Mouse (Mus musculus): ENCODE results near the gene Slc7a15. TPM values are rescaled to one million over a fixed set of nuclear protein-coding genes. Genes with fewer than 3 reads are reported as not detected.

The Slc7a15 gene
- total and polyA plus RNA-seq, 2 experiments from 2014 or later, result 0.09 TPM; not detected in 1

- Histone ChIP-seq H3K9me3 (ENCODE audit: low read length) (no peaks in the 10 kb centered on the region), H3K9ac (replicated peaks; ENCODE audit: low read length) (no peak overlapping the region), H3K4me3 (ENCODE audit: low read length) (no peak overlapping the region), H3K36me3 (ENCODE audit: insufficient read depth, low read length) (no peaks in the 10 kb centered on the region), H3K4me2 (ENCODE audit: low read depth, low read length) (no peak overlapping the region), H3K27me3 (ENCODE audit: insufficient read depth, low read length) (no peaks in the 10 kb centered on the region), H3K27ac (no peak overlapping the region), H3K4me1 (ENCODE audit: insufficient read depth, low read length) (no peaks in the 10 kb centered on the region)
- DNase-seq (ENCODE audit: low spot score), result no peak
- WGBS, result 97% methylated on average over 4 of the region's 4 CpGs
- no peak for TF ChIP-seq CTCF (IDR thresholded peaks at IDR 0.05; ENCODE audit: low read depth)
- no peak for ATAC-seq
Observed at GRCm38 (mm10) chr12:8635546-8635945, 36.7 kb upstream of the Slc7a15 start.

- Histone ChIP-seq H3K4me3 (ENCODE audit: low read length) (no peak overlapping the region), H3K4me1 (ENCODE audit: insufficient read depth, low read length) (no peaks in the 10 kb centered on the region), H3K4me2 (ENCODE audit: low read depth, low read length) (no peak overlapping the region), H3K9ac (replicated peaks; ENCODE audit: low read length) (no peak overlapping the region), H3K27me3 (ENCODE audit: insufficient read depth, low read length) (no peaks in the 10 kb centered on the region), H3K9me3 (ENCODE audit: low read length) (no peaks in the 10 kb centered on the region), H3K36me3 (ENCODE audit: insufficient read depth, low read length) (no peaks in the 10 kb centered on the region), H3K27ac (no peak overlapping the region)
- ATAC-seq, result no peak
- TF ChIP-seq CTCF (IDR thresholded peaks at IDR 0.05; ENCODE audit: low read depth), result no peak
- 98% methylated on average over 1 of the region's 1 CpGs for WGBS
- no peak for DNase-seq (ENCODE audit: low spot score)
Observed at GRCm38 (mm10) chr12:8634306-8634705, 35.4 kb upstream of the Slc7a15 start.

GRCm38 (mm10) chr12:8632737-8633365 lies 34.0 kb upstream of the Slc7a15 start:
- no peak overlapping the region for H3K4me2 ChIP-seq (ENCODE audit: low read depth, low read length)
- WGBS, result 83% methylated on average over 2 of the region's 2 CpGs
- no peak for TF ChIP-seq CTCF (IDR thresholded peaks at IDR 0.05; ENCODE audit: low read depth)
- H3K27ac ChIP-seq, result no peak overlapping the region
- H3K9ac ChIP-seq (replicated peaks; ENCODE audit: low read length), result no peak overlapping the region
- ATAC-seq (no peak), DNase-seq (ENCODE audit: low spot score) (no peak)
- no peaks in the 10 kb centered on the region for H3K4me1 ChIP-seq (ENCODE audit: insufficient read depth, low read length)
- no peaks in the 10 kb centered on the region for H3K27me3 ChIP-seq (ENCODE audit: insufficient read depth, low read length)
- no peaks in the 10 kb centered on the region for H3K36me3 ChIP-seq (ENCODE audit: insufficient read depth, low read length)
- no peaks in the 10 kb centered on the region for H3K9me3 ChIP-seq (ENCODE audit: low read length)
- H3K4me3 ChIP-seq (ENCODE audit: low read length), result no peak overlapping the region

- no peaks in the 10 kb centered on the region for H3K36me3 ChIP-seq (ENCODE audit: insufficient read depth, low read length)
- DNase-seq (ENCODE audit: low spot score) (no peak), ATAC-seq (no peak)
- no peak overlapping the region for H3K9ac ChIP-seq (replicated peaks; ENCODE audit: low read length)
- no peaks in the 10 kb centered on the region for H3K4me1 ChIP-seq (ENCODE audit: insufficient read depth, low read length)
- no peak overlapping the region for H3K4me2 ChIP-seq (ENCODE audit: low read depth, low read length)
- TF ChIP-seq CTCF (IDR thresholded peaks at IDR 0.05; ENCODE audit: low read depth), result no peak
- 94% methylated on average over 1 of the region's 1 CpGs for WGBS
- no peaks in the 10 kb centered on the region for H3K9me3 ChIP-seq (ENCODE audit: low read length)
- H3K27me3 ChIP-seq (ENCODE audit: insufficient read depth, low read length), result no peaks in the 10 kb centered on the region
- H3K4me3 ChIP-seq (ENCODE audit: low read length), result no peak overlapping the region
- H3K27ac ChIP-seq, result no peak overlapping the region
Observed at GRCm38 (mm10) chr12:8631691-8632090, 32.8 kb upstream of the Slc7a15 start.

GRCm38 (mm10) chr12:8629537-8629936 lies 30.7 kb upstream of the Slc7a15 start:
- DNase-seq (ENCODE audit: low spot score) (no peak), ATAC-seq (no peak)
- TF ChIP-seq CTCF (IDR thresholded peaks at IDR 0.05; ENCODE audit: low read depth), result no peak
- H3K36me3 ChIP-seq (ENCODE audit: insufficient read depth, low read length), result no peaks in the 10 kb centered on the region
- no peaks in the 10 kb centered on the region for H3K9me3 ChIP-seq (ENCODE audit: low read length)
- no peak overlapping the region for H3K27ac ChIP-seq
- no peaks in the 10 kb centered on the region for H3K4me1 ChIP-seq (ENCODE audit: insufficient read depth, low read length)
- WGBS, result 93% methylated on average over 6 of the region's 6 CpGs
- H3K9ac ChIP-seq (replicated peaks; ENCODE audit: low read length), result no peak overlapping the region
- no peak overlapping the region for H3K4me2 ChIP-seq (ENCODE audit: low read depth, low read length)
- no peaks in the 10 kb centered on the region for H3K27me3 ChIP-seq (ENCODE audit: insufficient read depth, low read length)
- no peak overlapping the region for H3K4me3 ChIP-seq (ENCODE audit: low read length)

GRCm38 (mm10) chr12:8620678-8621018 lies 21.8 kb upstream of the Slc7a15 start:
- 71% methylated on average over 5 of the region's 5 CpGs for WGBS
- Histone ChIP-seq H3K4me3 (ENCODE audit: low read length) (no peak overlapping the region), H3K9ac (replicated peaks; ENCODE audit: low read length) (no peak overlapping the region), H3K4me1 (ENCODE audit: insufficient read depth, low read length) (no peaks in the 10 kb centered on the region), H3K9me3 (ENCODE audit: low read length) (no peaks in the 10 kb centered on the region), H3K36me3 (ENCODE audit: insufficient read depth, low read length) (no peaks in the 10 kb centered on the region), H3K27me3 (ENCODE audit: insufficient read depth, low read length) (no peaks in the 10 kb centered on the region), H3K27ac (no peak overlapping the region), H3K4me2 (ENCODE audit: low read depth, low read length) (no peak overlapping the region)
- TF ChIP-seq CTCF (IDR thresholded peaks at IDR 0.05; ENCODE audit: low read depth), result no peak
- ATAC-seq (no peak), DNase-seq (ENCODE audit: low spot score) (no peak)

GRCm38 (mm10) chr12:8619827-8620677 lies 21.2 kb upstream of the Slc7a15 start:
- Histone ChIP-seq H3K9me3 (ENCODE audit: low read length) (no peaks in the 10 kb centered on the region), H3K36me3 (ENCODE audit: insufficient read depth, low read length) (no peaks in the 10 kb centered on the region), H3K9ac (replicated peaks; ENCODE audit: low read length) (no peak overlapping the region), H3K27ac (no peak overlapping the region), H3K4me3 (ENCODE audit: low read length) (no peak overlapping the region), H3K4me1 (ENCODE audit: insufficient read depth, low read length) (no peaks in the 10 kb centered on the region), H3K4me2 (ENCODE audit: low read depth, low read length) (no peak overlapping the region), H3K27me3 (ENCODE audit: insufficient read depth, low read length) (no peaks in the 10 kb centered on the region)
- 77% methylated on average over 9 of the region's 9 CpGs for WGBS
- no peak for TF ChIP-seq CTCF (IDR thresholded peaks at IDR 0.05; ENCODE audit: low read depth)
- ATAC-seq, result 0 out of 2 replicates have a peak, but pooled peaks have one; percentile 49
- no peak for DNase-seq (ENCODE audit: low spot score)

Data from hindbrain, postnatal 0 days (tissue).